Comparison of ENCODE assay signal across 8 mouse cellular contexts in the genomic region with DNA sequence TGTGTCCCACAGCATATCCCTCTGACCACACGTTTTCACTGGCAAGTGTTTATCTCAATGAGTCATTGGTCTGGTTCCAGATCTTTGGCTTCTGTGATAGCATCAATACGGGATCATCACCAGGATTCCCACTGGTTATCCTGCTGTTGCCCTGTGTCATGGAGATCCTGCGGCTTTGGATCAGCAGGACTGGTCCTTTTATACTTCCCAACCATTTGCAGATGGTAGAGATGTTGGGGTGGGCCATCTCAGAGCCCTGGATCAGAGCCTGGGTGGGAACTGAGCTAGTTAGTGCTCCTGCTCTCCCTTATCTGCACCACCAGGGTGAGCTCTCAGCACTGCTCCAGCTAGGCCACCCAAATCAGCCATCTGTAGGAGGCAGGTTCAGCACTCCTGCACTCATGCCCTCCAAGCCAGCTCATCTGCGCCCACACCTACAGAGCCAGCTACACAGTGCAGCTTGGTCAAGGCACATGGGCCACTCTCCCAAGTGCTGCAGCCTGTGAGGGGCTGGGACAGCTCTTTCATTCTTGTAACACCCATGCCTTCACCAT. TPM values are rescaled to one million over a fixed set of nuclear protein-coding genes. Genes with fewer than 3 reads are reported as not detected.
DNase-seq lines count a peak whose midpoint lies in the region; TF ChIP-seq lines count a peak whose summit lies in the region.

No protein-coding gene starts in this region.

- no peak overlapping the region for H3K27ac ChIP-seq in cortical plate, adult 2 months (ENCODE audit: insufficient read depth, low read length)

- peak; percentile 26; the same call in 1 of the 2 replicates for TF ChIP-seq CTCF in cortical plate, adult 2 months (IDR thresholded peaks at IDR 0.05; ENCODE audit: extremely low read depth, insufficient read depth, low read length)
- peak; percentile 75 for TF ChIP-seq CTCF in lung, adult 2 months (IDR thresholded peaks at IDR 0.05; ENCODE audit: insufficient read depth, low read length)

- intact Hi-C loops in heart, postnatal 10 days (cut with DNase I): loop anchor here (1.0 kb wide), 1 partner anchor 175 kb away; no protein-coding TSS in a partner anchor
- intact Hi-C loops in heart, postnatal 36 days (cut with DNase I): no loop called here

- 56% methylated on average over 4 of the region's 4 CpGs for WGBS in lung, adult 2 months

- no peaks in the 10 kb centered on the region for H3K4me1 ChIP-seq in cortical plate, adult 2 months (ENCODE audit: control insufficient read depth, insufficient read depth, low read length)
- no peaks in the 10 kb centered on the region for H3K4me1 ChIP-seq in lung, adult 2 months (ENCODE audit: control insufficient read depth, insufficient read depth, low read length)

- no peak overlapping the region for H3K4me3 ChIP-seq in cortical plate, adult 2 months (ENCODE audit: insufficient read depth, low read length)
- H3K4me3 ChIP-seq in lung, adult 2 months (replicated peaks; ENCODE audit: extremely low read depth, low read depth, low read length): no peak overlapping the region

- TF ChIP-seq POLR2A in cortical plate, adult 2 months (IDR thresholded peaks at IDR 0.05; ENCODE audit: extremely low read depth, insufficient read depth, low read length): no peak
- TF ChIP-seq POLR2A in lung, adult 2 months (IDR thresholded peaks at IDR 0.05; ENCODE audit: borderline replicate concordance, extremely low read depth, low read depth, low read length): no peak

- DNase-seq in heart, postnatal 10 days: peak; percentile 8 to 13
- no peak for DNase-seq in heart, postnatal 36 days
- DNase-seq in NIH3T3 (ENCODE audit: low read depth): peak; percentile 57
- no peak for DNase-seq in lung, adult 2 months
- DNase-seq in MN1 (ENCODE audit: low spot score): no peak
- no peak for DNase-seq in natural killer cell, adult 2 months (ENCODE audit: low spot score in 2 of 2)
- no peak for DNase-seq in gastrocnemius, postnatal 4 days (ENCODE audit: low spot score in 2 of 2)

RNA-seq across cellular contexts. Expression of a gene that starts 21.0 kb away (rescaled TPM):
- 1 to 10 TPM; 4.5 to 5.8 TPM for total RNA-seq in heart, postnatal 10 days (2021)
- total RNA-seq in heart, postnatal 36 days (2021): under 1 TPM; 0.33 to 0.56 TPM
- 1.8 and 1.9 TPM in 2 replicates for polyA plus RNA-seq in cortical plate, adult 2 months (2012; rRNA removed)
- polyA plus RNA-seq in lung, adult 2 months (2012; rRNA removed): 1.5 and 1.6 TPM in 2 replicates
- total RNA-seq in gastrocnemius, postnatal 4 days (2021): 1 to 10 TPM; 6.1 to 6.2 TPM

Comparison
In these comparisons a context has a peak if more than half of its experiments do, and no peak if none do; other contexts are left out.
1. DNase-seq: peak in heart, postnatal 10 days (2 of 2) and NIH3T3 (single experiment); none in heart, postnatal 36 days (0 of 2), lung, adult 2 months (single experiment), MN1 (single experiment), natural killer cell, adult 2 months (0 of 2) and gastrocnemius, postnatal 4 days (0 of 2).